Mouse (Mus musculus): ENCODE data around the gene Ints4.

DNA sequence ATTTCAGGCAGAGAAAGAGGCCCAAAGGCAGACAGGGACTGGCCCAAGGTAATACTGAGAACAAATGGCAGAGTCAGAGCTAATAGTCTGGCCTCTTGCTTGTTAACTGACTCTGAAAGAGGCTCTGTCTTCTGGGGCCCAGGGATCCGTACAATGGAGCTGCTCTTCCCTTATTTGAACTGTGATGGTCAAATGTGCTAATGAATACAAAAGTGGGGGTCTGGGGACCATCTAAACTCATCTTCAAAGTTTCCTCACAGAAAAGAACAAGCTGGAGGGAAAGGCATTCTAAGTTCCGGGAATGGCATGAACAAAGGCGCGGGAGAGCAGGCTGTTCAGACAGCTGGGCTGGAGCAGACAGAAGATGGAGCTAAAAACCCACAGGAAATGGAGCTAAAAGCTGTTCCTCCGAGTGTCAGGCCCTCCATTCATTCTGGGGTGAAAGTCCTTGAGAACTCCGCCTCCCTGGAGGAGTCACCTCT, 33.7 kb upstream of the Ints4 start:
- TF ChIP-seq CHD2 (IDR thresholded peaks at IDR 0.05; ENCODE audit: low read depth, low read length) (no peak), HCFC1 (IDR thresholded peaks at IDR 0.05; ENCODE audit: borderline replicate concordance, insufficient read depth, low read length) (no peak), ZNF384 (IDR thresholded peaks at IDR 0.05; ENCODE audit: low read depth, low read length) (no peak), ZC3H11A (IDR thresholded peaks at IDR 0.05; ENCODE audit: borderline replicate concordance, low read depth, low read length) (no peak), MAFK (IDR thresholded peaks at IDR 0.05; ENCODE audit: insufficient read depth, low read depth, low read length) (no peak)
